Comparison of ENCODE assay signal across 8 mouse cellular contexts in genomic region chr11:98026570-98027296, GRCm38 (mm10). TPM values are rescaled to one million over a fixed set of nuclear protein-coding genes. Genes with fewer than 3 reads are reported as not detected.
A peak's percentile ranks its signal among the peaks of the same experiment; 100 is the strongest.
DNase-seq lines count a peak whose midpoint lies in the region; ATAC-seq and TF ChIP-seq lines count a peak whose summit lies in the region.

Gene Rpl19, plus strand, starts transcription at chr11:98026710.

- H3K36me3 ChIP-seq in heart, embryonic 10.5 days = peaks cover 36% of the 10 kb centered on the region
- peaks cover 35% of the 10 kb centered on the region for H3K36me3 ChIP-seq in kidney, embryonic 15.5 days

- under 1% methylated on average over 69 of the region's 69 CpGs for WGBS in heart, embryonic 10.5 days
- under 1% methylated on average over 69 of the region's 69 CpGs for WGBS in kidney, embryonic 15.5 days

- no peaks in the 10 kb centered on the region for H3K9me3 ChIP-seq in heart, embryonic 10.5 days
- H3K9me3 ChIP-seq in kidney, embryonic 15.5 days (replicated peaks) = no peaks in the 10 kb centered on the region

- peak; percentile 69 for ATAC-seq in kidney, embryonic 15.5 days (replicated peaks; ENCODE audit: low FRiP score)
- peak; percentile 76 for ATAC-seq in monocyte, adult 5-6 weeks (replicated peaks; ENCODE audit: insufficient number of reproducible peaks, low FRiP score, low TSS enrichment, poor library complexity, severe bottlenecking)

- TF ChIP-seq CTCF in bone marrow macrophage, adult 2 months (IDR thresholded peaks at IDR 0.05; ENCODE audit: low read depth, low read length) = no peak
- TF ChIP-seq CTCF in embryonic fibroblast, embryonic 13.5 days (IDR thresholded peaks at IDR 0.05; ENCODE audit: borderline replicate concordance, insufficient read depth, low read length) = no peak

- H3K4me3 ChIP-seq in bone marrow macrophage, adult 2 months (ENCODE audit: insufficient read depth, low read length) = peak within 1 kb of the TSS; percentile 94
- peak within 1 kb of the TSS; percentile 90 for H3K4me3 ChIP-seq in embryonic fibroblast, embryonic 13.5 days (ENCODE audit: insufficient read depth, low read length)
- H3K4me3 ChIP-seq in heart, embryonic 10.5 days = peak within 1 kb of the TSS; percentile 100
- H3K4me3 ChIP-seq in kidney, embryonic 15.5 days (replicated peaks) = peak within 1 kb of the TSS; percentile 87

- peak within 1 kb of the TSS; percentile 66 for H3K4me2 ChIP-seq in kidney, embryonic 15.5 days

- H3K27ac ChIP-seq in bone marrow macrophage, adult 2 months (ENCODE audit: insufficient read depth, low read depth, low read length) = peak within 1 kb of the TSS; percentile 90
- H3K27ac ChIP-seq in embryonic fibroblast, embryonic 13.5 days (ENCODE audit: insufficient read depth, low read length) = peak within 1 kb of the TSS; percentile 90
- peak within 1 kb of the TSS; percentile 100 for H3K27ac ChIP-seq in heart, embryonic 10.5 days
- H3K27ac ChIP-seq in kidney, embryonic 15.5 days = peak within 1 kb of the TSS; percentile 95

- no peaks in the 10 kb centered on the region for H3K27me3 ChIP-seq in heart, embryonic 10.5 days (ENCODE audit: insufficient read depth, poor library complexity, severe bottlenecking)
- H3K27me3 ChIP-seq in kidney, embryonic 15.5 days = no peaks in the 10 kb centered on the region

- DNase-seq in A20 (ENCODE audit: low read depth, low spot score) (peak; percentile 94), liver (peak; percentile 93)
- DNase-seq in heart, embryonic 10.5 days (ENCODE audit: low spot score) = peak; percentile 94
- peak; percentile 90 to 98 for DNase-seq in spleen, postnatal 4 days (ENCODE audit: low spot score in 2 of 2)

- peak within 1 kb of the TSS; percentile 98 for H3K9ac ChIP-seq in kidney, embryonic 15.5 days

- H3K4me1 ChIP-seq in bone marrow macrophage, adult 2 months (ENCODE audit: control insufficient read depth, insufficient read depth, low read length) = peaks cover 27% of the 10 kb centered on the region
- H3K4me1 ChIP-seq in embryonic fibroblast, embryonic 13.5 days (ENCODE audit: control insufficient read depth, insufficient read depth, low read length) = peaks cover 4% of the 10 kb centered on the region; the same call in 1 of the 2 replicates
- H3K4me1 ChIP-seq in heart, embryonic 10.5 days = peaks cover 28% of the 10 kb centered on the region
- H3K4me1 ChIP-seq in kidney, embryonic 15.5 days = peaks cover 32% of the 10 kb centered on the region

- TF ChIP-seq POLR2A in bone marrow macrophage, adult 2 months (IDR thresholded peaks at IDR 0.05; ENCODE audit: borderline replicate concordance, low read depth, low read length) = no peak; the same call in 1 of the 2 replicates
- TF ChIP-seq POLR2A in embryonic fibroblast, embryonic 13.5 days (IDR thresholded peaks at IDR 0.05; ENCODE audit: low read depth, low read length) = peak; percentile 91

RNA-seq across cellular contexts. Expression of gene Rpl19, which starts in this region (rescaled TPM):
- polyA plus RNA-seq in bone marrow macrophage, adult 2 months (2012; ENCODE audit: insufficient read depth, insufficient read length, missing spikeins) = 1,270 and 1,466 TPM in 2 replicates
- polyA plus RNA-seq in embryonic fibroblast, embryonic 13.5 days (2011; ENCODE audit: insufficient read length, low read depth, missing spikeins) = 1,914 and 2,034 TPM in 2 replicates
- polyA plus RNA-seq in heart, embryonic 10.5 days (2016; fragmentation: Nextera tagmentation; extraction: Ambion mirVana) = 867 and 1,011 TPM in 2 replicates
- polyA plus RNA-seq in kidney, embryonic 15.5 days (2015; fragmentation: Nextera tagmentation; extraction: Ambion mirVana) = 1,072 and 1,152 TPM in 2 replicates
- total RNA-seq in monocyte, adult 5-6 weeks (2017) = 1,171 to 1,260 TPM (median 1,185 TPM) in 3 replicates

Comparison
In these comparisons a context has a peak if more than half of its experiments do, and no peak if none do; other contexts are left out.
1. Peak in every context shown above with its lines: DNase-seq, ATAC-seq, H3K4me3 ChIP-seq and H3K27ac ChIP-seq.